Mouse (Mus musculus) kidney, embryonic 16.5 days (tissue): ENCODE results near the gene Ntrk3. TPM values are rescaled to one million over a fixed set of nuclear protein-coding genes. Genes with fewer than 3 reads are reported as not detected.

ENCODE experiments used
- ATAC-seq: fragments of 200-750 bp; cut with Nextera tagmentation; 2 replicates; pipeline ENCODE4 v1.8.0; 2017; ENCODE audit warnings: moderate TSS enrichment; ENCODE audit not compliant: low FRiP score, low TSS enrichment
- H3K27ac ChIP-seq: fragments of 300-500 bp; sonication (generic); 2 replicates; pipeline ENCODE4 v1.5.1; 2014; ENCODE audit warnings: low read length
- H3K27me3 ChIP-seq: fragments of 300-500 bp; sonication (generic); 2 replicates; pipeline ENCODE4 v1.6.1; 2014; ENCODE audit warnings: low read length, control low read depth, mixed read lengths; ENCODE audit not compliant: insufficient read depth
- H3K36me3 ChIP-seq: fragments of 300-500 bp; sonication (generic); 2 replicates; pipeline ENCODE4 v1.6.1; 2014; ENCODE audit warnings: low read length, control low read depth, mixed read lengths; ENCODE audit not compliant: insufficient read depth
- H3K4me1 ChIP-seq: fragments of 300-500 bp; sonication (generic); 2 replicates; pipeline ENCODE4 v1.6.1; 2014; ENCODE audit warnings: low read length, control low read depth, mixed read lengths; ENCODE audit not compliant: insufficient read depth
- H3K4me2 ChIP-seq: fragments of 300-500 bp; sonication (generic); replicated peaks from 2 replicates; pipeline ENCODE4 v1.6.1; 2014; ENCODE audit warnings: low read depth, low read length
- H3K4me3 ChIP-seq: fragments of 300-500 bp; sonication (generic); 2 replicates; pipeline ENCODE4 v1.5.1; 2014; ENCODE audit warnings: mild to moderate bottlenecking, low read length
- H3K9ac ChIP-seq: fragments of 300-500 bp; sonication (generic); replicated peaks from 2 replicates; pipeline ENCODE4 v1.6.1; 2014; ENCODE audit warnings: low read length
- H3K9me3 ChIP-seq: fragments of 300-500 bp; sonication (generic); 2 replicates; pipeline ENCODE4 v1.6.1; 2016; ENCODE audit warnings: low read length, control low read depth
- whole genome bisulfite sequencing: fragments of 180-500 bp; shearing (Covaris S2); extraction: QIAGEN DNeasy Blood & Tissue Kit; methylation state at CpG from one replicate; pipeline ENCODE4 v1.1.7; 2014; 5-methylcytosine and 5-hydroxymethylcytosine counted together
- polyA plus RNA-seq: library from polyadenylated mRNA; unstranded; fragments of >200 nt; fragmentation: Nextera tagmentation; extraction: Ambion mirVana; gene quantifications from 2 replicates; pipeline ENCODE4 v1.2.1, GENCODE M21; 2015

Gene Ntrk3
- polyA plus RNA-seq, 1 experiment from 2014 or later: 2.8 TPM

- H3K27me3 ChIP-seq: no peaks in the 10 kb centered on the region
- no peak overlapping the region for H3K9ac ChIP-seq
- H3K27ac ChIP-seq: no peak overlapping the region
- no peaks in the 10 kb centered on the region for H3K4me1 ChIP-seq
- no peak overlapping the region for H3K4me3 ChIP-seq
- H3K36me3 ChIP-seq: no peaks in the 10 kb centered on the region
- WGBS: 56% methylated on average over 5 of the region's 5 CpGs
- no peak overlapping the region for H3K4me2 ChIP-seq
- no peaks in the 10 kb centered on the region for H3K9me3 ChIP-seq
- no peak for ATAC-seq
These were observed 565.4 kb downstream of the Ntrk3 start for GRCm38 (mm10) chr7:78172267-78172955.

GRCm38 (mm10) chr7:78165466-78165865 is 572.3 kb downstream of the Ntrk3 start:
- ATAC-seq: no peak
- Histone ChIP-seq H3K4me1 (no peaks in the 10 kb centered on the region), H3K9me3 (no peaks in the 10 kb centered on the region), H3K4me3 (no peak overlapping the region), H3K27me3 (no peaks in the 10 kb centered on the region), H3K27ac (no peak overlapping the region), H3K9ac (no peak overlapping the region), H3K36me3 (no peaks in the 10 kb centered on the region), H3K4me2 (no peak overlapping the region)
- 3% methylated on average over 1 of the region's 1 CpGs for WGBS

- WGBS: 77% methylated on average over 2 of the region's 2 CpGs
- ATAC-seq: no peak
- H3K4me3 ChIP-seq: no peak overlapping the region
- no peaks in the 10 kb centered on the region for H3K27me3 ChIP-seq
- H3K36me3 ChIP-seq: no peaks in the 10 kb centered on the region
- H3K9me3 ChIP-seq: no peaks in the 10 kb centered on the region
- H3K9ac ChIP-seq: no peak overlapping the region
- no peaks in the 10 kb centered on the region for H3K4me1 ChIP-seq
- H3K4me2 ChIP-seq: no peak overlapping the region
- no peak overlapping the region for H3K27ac ChIP-seq
These were observed 579.9 kb downstream of the Ntrk3 start for GRCm38 (mm10) chr7:78157946-78158345.

GRCm38 (mm10) chr7:78145251-78145650 is 592.6 kb downstream of the Ntrk3 start:
- 34% methylated on average over 4 of the region's 4 CpGs for WGBS
- no peaks in the 10 kb centered on the region for H3K36me3 ChIP-seq
- no peak overlapping the region for H3K9ac ChIP-seq
- no peak overlapping the region for H3K27ac ChIP-seq
- no peaks in the 10 kb centered on the region for H3K27me3 ChIP-seq
- no peak overlapping the region for H3K4me2 ChIP-seq
- no peaks in the 10 kb centered on the region for H3K9me3 ChIP-seq
- H3K4me1 ChIP-seq: no peaks in the 10 kb centered on the region
- ATAC-seq: peak; percentile 69
- no peak overlapping the region for H3K4me3 ChIP-seq

- ATAC-seq: no peak
- Histone ChIP-seq H3K36me3 (no peaks in the 10 kb centered on the region), H3K4me1 (no peaks in the 10 kb centered on the region), H3K4me3 (no peak overlapping the region), H3K9me3 (no peaks in the 10 kb centered on the region), H3K27ac (no peak overlapping the region), H3K4me2 (no peak overlapping the region), H3K9ac (no peak overlapping the region), H3K27me3 (no peaks in the 10 kb centered on the region)
- WGBS: 85% methylated on average over 3 of the region's 3 CpGs
These were observed 593.0 kb downstream of the Ntrk3 start for GRCm38 (mm10) chr7:78144849-78145248.

- no peaks in the 10 kb centered on the region for H3K4me1 ChIP-seq
- no peaks in the 10 kb centered on the region for H3K9me3 ChIP-seq
- no peak overlapping the region for H3K9ac ChIP-seq
- no peak overlapping the region for H3K4me2 ChIP-seq
- 85% methylated on average over 1 of the region's 1 CpGs for WGBS
- H3K36me3 ChIP-seq: no peaks in the 10 kb centered on the region
- H3K27me3 ChIP-seq: no peaks in the 10 kb centered on the region
- no peak overlapping the region for H3K27ac ChIP-seq
- no peak for ATAC-seq
- no peak overlapping the region for H3K4me3 ChIP-seq
These were observed 607.8 kb downstream of the Ntrk3 start for GRCm38 (mm10) chr7:78129966-78130365.

Other genes starting within 250 kb of the Ntrk3 start
- gene Mrps11, start 45.1 kb upstream of the Ntrk3 start, polyA plus RNA-seq: 83.4 and 84.9 TPM in 2 replicates
- gene Mrpl46, start 45.5 kb upstream of the Ntrk3 start, polyA plus RNA-seq: 64.6 and 71.4 TPM in 2 replicates
- 19.1 and 19.6 TPM in 2 replicates for gene Det1, start 109.3 kb upstream of the Ntrk3 start, polyA plus RNA-seq
- 46.8 and 48.0 TPM in 2 replicates for gene Aen, start 157.8 kb upstream of the Ntrk3 start, polyA plus RNA-seq
- gene Isg20, start 175.4 kb upstream of the Ntrk3 start, polyA plus RNA-seq: 3.0 TPM in 2 replicates